Mouse (Mus musculus) limb, embryonic 12.5 days (tissue): Measurements from ENCODE around the gene AI464131. TPM values are rescaled to one million over a fixed set of nuclear protein-coding genes. Genes with fewer than 3 reads are reported as not detected.

Experiments
- ATAC-seq: fragments of 200-750 bp; cut with Nextera tagmentation; 2 replicates; pipeline ENCODE4 v1.8.0; 2017; ENCODE audit warnings: low read depth, moderate TSS enrichment; ENCODE audit not compliant: insufficient number of reproducible peaks, insufficient read depth, low FRiP score, low TSS enrichment
- H3K27ac ChIP-seq: fragments of 300-500 bp; sonication (generic); 2 replicates; pipeline ENCODE4 v1.5.1; 2016; ENCODE audit warnings: mild to moderate bottlenecking, moderate library complexity
- H3K27me3 ChIP-seq: fragments of 300-500 bp; sonication (generic); 2 replicates; pipeline ENCODE4 v1.6.1; 2016; ENCODE audit warnings: mild to moderate bottlenecking, moderate library complexity
- H3K36me3 ChIP-seq: fragments of 300-500 bp; sonication (generic); 2 replicates; pipeline ENCODE4 v1.6.1; 2016; ENCODE audit warnings: mild to moderate bottlenecking, moderate library complexity
- H3K4me1 ChIP-seq: fragments of 300-500 bp; sonication (generic); replicated peaks from 2 replicates; pipeline ENCODE4 v1.6.1; 2016
- H3K4me2 ChIP-seq: fragments of 300-500 bp; sonication (generic); 2 replicates; pipeline ENCODE4 v1.6.1; 2016; ENCODE audit warnings: mild to moderate bottlenecking, moderate library complexity
- H3K4me3 ChIP-seq: fragments of 300-500 bp; sonication (generic); replicated peaks from 2 replicates; pipeline ENCODE4 v1.5.1; 2016; ENCODE audit warnings: mild to moderate bottlenecking
- H3K9ac ChIP-seq: fragments of 300-500 bp; sonication (generic); replicated peaks from 2 replicates; pipeline ENCODE4 v1.6.1; 2016; ENCODE audit warnings: mild to moderate bottlenecking, moderate library complexity
- H3K9me3 ChIP-seq: fragments of 300-500 bp; sonication (generic); 2 replicates; pipeline ENCODE4 v1.6.1; 2016; ENCODE audit warnings: mild to moderate bottlenecking, moderate library complexity
- WGBS: fragments of 180-500 bp; shearing (Covaris S2); methylation state at CpG from one replicate; pipeline ENCODE4 v1.1.7; 2016; 5-methylcytosine and 5-hydroxymethylcytosine counted together
- polyA plus RNA-seq: library from polyadenylated mRNA; unstranded; fragments of >200 nt; fragmentation: Nextera tagmentation; extraction: Ambion mirVana; gene quantifications from 2 replicates; pipeline ENCODE4 v1.2.1, GENCODE M21; 2016

AI464131 gene
- polyA plus RNA-seq, 1 experiment from 2014 or later: 2.3 TPM

DNA sequence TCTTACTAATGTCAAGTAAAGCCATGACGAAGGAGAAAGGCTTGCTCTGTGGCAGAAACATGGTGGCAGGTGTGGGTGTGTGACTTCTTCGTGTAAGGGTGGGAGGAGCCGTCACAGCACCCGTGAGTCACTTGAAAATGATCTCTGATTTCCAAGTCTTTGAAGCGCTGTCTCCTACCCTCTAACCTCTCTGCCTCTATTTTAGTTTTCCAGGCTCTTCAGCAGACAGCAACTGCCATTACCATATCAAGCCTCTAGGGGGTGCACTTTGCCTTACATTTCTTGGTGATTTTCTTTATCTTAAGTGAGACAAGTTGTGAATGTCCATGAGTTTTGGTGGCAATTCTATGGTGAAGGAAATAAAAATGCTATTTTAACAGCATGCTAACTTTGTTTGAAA lies 19.9 kb upstream of the AI464131 start:
- Histone ChIP-seq H3K4me1 (0 out of 2 replicates have a peak, but pooled peaks cover 3% of the 10 kb centered on the region), H3K9ac (no peak overlapping the region), H3K36me3 (no peaks in the 10 kb centered on the region), H3K4me2 (no peak overlapping the region), H3K27me3 (peaks cover 75% of the 10 kb centered on the region), H3K9me3 (no peaks in the 10 kb centered on the region), H3K27ac (no peak overlapping the region), H3K4me3 (no peak overlapping the region)
- ATAC-seq: no peak
- 32% methylated on average over 5 of the region's 5 CpGs for WGBS

DNA sequence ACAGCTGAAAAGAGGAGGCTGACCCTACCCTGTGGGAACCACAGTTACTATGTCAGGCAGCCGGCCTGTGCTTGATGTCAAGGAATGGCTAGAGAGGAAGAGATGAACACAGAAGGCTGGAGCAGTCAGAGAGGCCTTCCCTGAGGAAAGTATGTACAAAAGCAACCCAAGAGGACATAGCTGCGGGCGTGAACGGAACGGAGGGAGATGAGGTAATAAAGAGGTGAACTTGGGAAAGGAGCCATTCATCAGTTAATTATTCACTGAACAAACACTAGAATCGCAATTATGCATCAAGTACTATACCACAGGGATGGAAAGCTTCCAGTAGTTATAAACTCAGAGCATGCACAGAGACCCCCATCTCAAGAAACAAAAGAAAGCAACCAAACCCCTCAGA lies 19.3 kb upstream of the AI464131 start:
- Histone ChIP-seq H3K4me3 (no peak overlapping the region), H3K36me3 (no peaks in the 10 kb centered on the region), H3K27me3 (peaks cover 73% of the 10 kb centered on the region), H3K27ac (no peak overlapping the region), H3K4me2 (no peak overlapping the region), H3K9me3 (no peaks in the 10 kb centered on the region), H3K4me1 (0 out of 2 replicates have a peak, but pooled peaks cover 3% of the 10 kb centered on the region), H3K9ac (no peak overlapping the region)
- 84% methylated on average over 6 of the region's 6 CpGs for WGBS
- no peak for ATAC-seq

DNA sequence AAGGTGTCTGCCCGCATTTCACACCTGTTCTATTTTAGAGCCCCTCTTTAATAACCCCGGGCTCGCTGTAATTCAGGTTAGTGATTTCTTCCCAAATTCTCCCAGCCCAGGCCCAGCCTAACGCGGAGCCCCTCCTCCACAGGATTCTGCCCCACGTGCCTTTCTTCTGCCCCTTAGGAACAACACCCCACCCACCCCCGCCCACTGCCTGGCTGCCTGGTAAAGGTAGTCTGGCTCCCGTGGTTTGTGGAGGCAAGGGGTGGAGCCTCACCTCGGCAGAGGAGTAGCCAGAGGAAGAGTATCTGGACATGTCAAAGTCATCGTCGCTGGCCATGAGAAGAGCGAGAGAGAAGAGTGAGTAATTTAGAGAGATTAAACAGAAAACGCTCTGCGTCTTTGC lies 17.8 kb upstream of the AI464131 start:
- H3K27me3 ChIP-seq: peaks cover 62% of the 10 kb centered on the region
- no peak for ATAC-seq
- 35% methylated on average over 14 of the region's 14 CpGs for WGBS

DNA sequence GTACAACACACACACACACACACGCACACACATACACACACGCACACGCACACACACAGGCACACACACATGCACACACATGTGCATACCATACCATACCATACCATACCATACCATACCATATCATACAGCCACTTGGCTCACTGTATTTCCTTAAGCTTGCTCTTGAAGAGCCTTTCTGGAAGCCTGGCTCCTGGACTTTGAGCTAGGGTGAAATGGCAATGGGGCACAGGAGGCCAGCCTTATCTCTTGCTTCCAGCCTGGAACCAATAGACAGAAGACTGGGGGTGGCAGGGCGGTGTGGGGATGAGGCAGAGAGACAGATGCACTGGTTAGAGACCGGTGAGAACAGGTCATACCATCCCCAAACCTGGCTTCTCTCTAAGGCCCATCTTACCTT lies 16.3 kb upstream of the AI464131 start:
- no peaks in the 10 kb centered on the region for H3K9me3 ChIP-seq
- H3K4me2 ChIP-seq: no peak overlapping the region
- no peak for ATAC-seq
- no peak overlapping the region for H3K9ac ChIP-seq
- H3K36me3 ChIP-seq: no peaks in the 10 kb centered on the region
- no peak overlapping the region for H3K27ac ChIP-seq
- H3K27me3 ChIP-seq: peaks cover 54% of the 10 kb centered on the region
- 96% methylated on average over 5 of the region's 5 CpGs for WGBS
- 0 out of 2 replicates have a peak, but pooled peaks cover 3% of the 10 kb centered on the region for H3K4me1 ChIP-seq
- H3K4me3 ChIP-seq: no peak overlapping the region

More for the DNA sequence above, 17.8 kb upstream of the AI464131 start:
- Histone ChIP-seq H3K4me1 (0 out of 2 replicates have a peak, but pooled peaks cover 3% of the 10 kb centered on the region), H3K4me2 (no peak overlapping the region), H3K9ac (no peak overlapping the region), H3K9me3 (no peaks in the 10 kb centered on the region), H3K4me3 (no peak overlapping the region), H3K27ac (no peak overlapping the region), H3K36me3 (no peaks in the 10 kb centered on the region)

DNA sequence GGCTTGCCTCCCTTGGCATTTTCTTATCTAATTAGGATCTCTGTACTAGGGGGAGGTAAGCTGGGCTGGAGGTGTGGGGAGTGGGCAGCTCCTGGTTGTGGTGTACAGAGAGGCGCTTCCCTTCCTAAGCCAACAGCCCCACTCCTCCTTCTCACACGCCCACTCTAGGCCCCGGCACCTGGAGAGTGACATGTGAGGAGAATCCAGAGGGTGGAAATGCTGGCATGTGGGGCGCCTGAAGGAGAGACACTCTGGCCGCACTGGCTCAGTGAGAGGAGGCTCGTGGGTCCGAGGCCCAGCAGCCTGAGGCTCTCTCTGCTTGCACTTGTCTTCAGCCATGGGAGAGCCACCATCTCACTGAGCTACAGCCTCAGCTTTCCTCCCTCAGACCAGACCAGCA lies 15.5 kb upstream of the AI464131 start:
- H3K9ac ChIP-seq: no peak overlapping the region
- peaks cover 46% of the 10 kb centered on the region for H3K27me3 ChIP-seq
- H3K36me3 ChIP-seq: no peaks in the 10 kb centered on the region
- no peak overlapping the region for H3K27ac ChIP-seq
- no peak overlapping the region for H3K4me3 ChIP-seq
- ATAC-seq: no peak
- no peak overlapping the region for H3K4me2 ChIP-seq
- H3K9me3 ChIP-seq: no peaks in the 10 kb centered on the region
- H3K4me1 ChIP-seq: peaks cover 8% of the 10 kb centered on the region; the same call in 1 of the 2 replicates
- 67% methylated on average over 7 of the region's 7 CpGs for WGBS

DNA sequence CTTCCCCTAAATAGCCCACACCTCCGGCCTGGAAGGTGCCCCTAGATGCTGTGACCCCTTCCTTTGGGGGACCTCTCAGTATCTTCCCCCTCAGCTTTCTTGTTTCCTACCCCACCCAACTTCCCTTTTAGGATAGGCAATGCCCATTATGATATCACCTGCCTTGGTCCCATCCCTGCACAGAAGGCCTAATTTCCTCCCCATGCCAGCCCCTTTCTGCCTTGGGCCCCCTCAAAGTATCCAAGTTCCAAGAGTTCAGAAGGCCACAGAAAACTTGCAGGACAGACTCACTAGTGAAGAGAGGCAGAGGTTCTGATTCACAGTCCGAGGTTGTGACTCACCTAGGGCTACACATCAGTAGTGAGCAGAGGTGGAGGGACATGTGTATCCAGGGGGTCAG lies 14.4 kb upstream of the AI464131 start, which contains the start of gene 1110017D15Rik:
1110017D15Rik (minus strand) TSS at position 101 of the 400 bp plus-strand sequence.
- Histone ChIP-seq H3K9me3 (no peaks in the 10 kb centered on the region), H3K4me2 (no peak within 1 kb of the TSS), H3K9ac (no peak within 1 kb of the TSS), H3K4me1 (peaks cover 16% of the 10 kb centered on the region), H3K4me3 (no peak within 1 kb of the TSS), H3K27me3 (peaks cover 48% of the 10 kb centered on the region), H3K36me3 (no peaks in the 10 kb centered on the region), H3K27ac (no peak within 1 kb of the TSS)
- ATAC-seq: no peak
- WGBS: 91% methylated on average over 2 of the region's 2 CpGs

DNA sequence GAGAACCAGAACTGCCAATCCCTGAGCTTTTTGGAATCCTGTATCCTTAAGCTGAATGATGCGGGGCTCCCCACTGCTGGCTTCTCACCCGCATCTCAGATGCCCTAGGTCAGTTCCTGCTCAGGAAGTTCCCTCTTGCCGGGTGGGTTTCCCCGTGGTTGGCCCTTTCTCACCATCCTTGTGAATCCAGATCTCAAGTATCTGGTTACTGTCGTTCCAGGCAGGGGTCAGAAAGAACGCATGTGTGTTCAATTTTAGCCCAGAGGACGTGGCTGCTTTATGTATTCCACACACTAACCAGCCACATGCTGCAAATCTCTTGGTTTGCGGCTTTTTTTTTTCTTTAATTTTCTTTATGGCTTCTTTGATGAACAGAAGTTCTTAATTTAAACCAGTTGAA lies 10.8 kb upstream of the AI464131 start:
- Histone ChIP-seq H3K36me3 (no peaks in the 10 kb centered on the region), H3K4me3 (no peak overlapping the region), H3K9ac (no peak overlapping the region), H3K4me1 (peaks cover 13% of the 10 kb centered on the region), H3K4me2 (peak overlapping the region; percentile 22; the same call in 1 of the 2 replicates), H3K27me3 (peaks cover 27% of the 10 kb centered on the region), H3K27ac (peak overlapping the region; percentile 46; the same call in 1 of the 2 replicates), H3K9me3 (no peaks in the 10 kb centered on the region)
- no peak for ATAC-seq
- 3% methylated on average over 8 of the region's 8 CpGs for WGBS

DNA sequence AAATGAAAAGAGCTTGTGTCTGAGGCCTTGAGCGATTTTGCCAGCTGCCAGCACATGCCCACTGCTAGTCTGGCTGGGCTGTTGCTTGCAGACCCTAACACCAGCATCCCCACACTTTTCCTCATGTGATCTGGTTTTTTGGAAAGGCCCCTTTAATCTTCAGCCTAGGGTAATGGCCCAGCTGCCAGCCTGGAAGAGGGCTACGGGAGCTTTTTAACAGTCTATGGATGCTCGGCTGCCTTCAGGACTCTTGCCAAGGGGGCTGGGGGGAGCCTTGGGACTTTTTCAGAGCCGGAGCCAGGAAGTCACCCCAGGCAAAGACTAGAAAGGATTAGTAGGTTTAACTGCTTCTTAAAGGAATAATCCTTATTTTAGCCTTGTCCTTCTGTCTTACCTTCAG lies 10.4 kb upstream of the AI464131 start:
- H3K9ac ChIP-seq: no peak overlapping the region
- no peaks in the 10 kb centered on the region for H3K36me3 ChIP-seq
- peaks cover 28% of the 10 kb centered on the region for H3K27me3 ChIP-seq
- peaks cover 13% of the 10 kb centered on the region for H3K4me1 ChIP-seq
- H3K4me2 ChIP-seq: peak overlapping the region; percentile 22; the same call in 1 of the 2 replicates
- ATAC-seq: no peak
- WGBS: 23% methylated on average over 4 of the region's 4 CpGs
- peak overlapping the region; percentile 46; the same call in 1 of the 2 replicates for H3K27ac ChIP-seq
- H3K9me3 ChIP-seq: no peaks in the 10 kb centered on the region
- H3K4me3 ChIP-seq: no peak overlapping the region

DNA sequence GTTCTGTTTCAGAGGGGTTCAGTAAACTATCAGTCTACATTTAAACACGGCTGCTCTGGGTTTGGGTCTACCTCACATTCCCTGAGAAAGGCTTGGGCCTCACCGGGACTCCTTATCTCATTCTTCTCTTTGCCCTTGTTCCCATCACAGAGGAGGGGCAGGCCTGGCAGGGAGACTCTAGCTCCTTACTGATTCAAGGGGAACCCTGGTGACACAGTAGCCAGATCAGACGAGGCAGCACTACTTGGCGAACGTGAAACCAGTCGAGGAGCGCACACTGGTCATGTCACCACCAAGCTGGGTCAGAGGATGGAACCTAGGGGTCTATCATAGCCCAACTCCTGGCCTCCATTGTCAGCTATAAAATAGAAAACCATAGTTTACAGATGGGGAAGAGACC lies 5.1 kb upstream of the AI464131 start:
- Histone ChIP-seq H3K4me2 (peak overlapping the region; percentile 81), H3K9ac (no peak overlapping the region), H3K27ac (no peak overlapping the region), H3K4me3 (no peak overlapping the region), H3K4me1 (peaks cover 17% of the 10 kb centered on the region), H3K9me3 (no peaks in the 10 kb centered on the region), H3K36me3 (no peaks in the 10 kb centered on the region), H3K27me3 (peaks cover 35% of the 10 kb centered on the region)
- WGBS: 46% methylated on average over 7 of the region's 7 CpGs
- no peak for ATAC-seq

DNA sequence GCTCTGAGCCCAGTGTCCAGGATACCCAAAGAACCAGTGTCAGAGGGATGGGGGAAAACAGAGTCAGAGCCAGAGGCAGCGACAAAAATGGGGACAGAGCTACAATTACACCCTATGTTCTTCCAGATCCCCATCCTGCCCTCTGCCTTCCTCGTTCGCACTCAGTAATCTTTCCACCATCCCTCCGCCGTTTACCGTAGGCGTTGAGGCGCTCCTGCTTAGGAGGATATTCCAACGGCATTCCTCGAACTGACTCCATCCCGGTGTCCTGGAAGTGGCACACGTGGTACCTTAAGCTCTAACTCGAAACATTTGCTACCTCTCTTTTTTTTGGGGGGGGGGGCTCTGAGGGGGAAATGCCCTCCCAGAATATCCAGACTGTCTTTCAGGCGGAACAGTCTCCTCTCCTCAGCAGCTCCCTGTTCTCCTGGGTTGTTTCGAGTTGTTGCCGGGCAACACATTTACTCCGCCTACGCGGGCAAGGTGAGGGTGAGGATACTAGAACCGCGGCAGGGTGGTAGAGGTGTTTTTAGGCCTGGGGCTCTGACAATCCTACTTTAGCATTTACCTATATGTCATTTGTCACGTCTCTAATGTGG lies 4.5 kb upstream of the AI464131 start:
- peak overlapping the region; percentile 50 for H3K4me3 ChIP-seq
- 2% methylated on average over 22 of the region's 22 CpGs for WGBS
- peak overlapping the region; percentile 57; the same call in 1 of the 2 replicates for H3K27ac ChIP-seq
- H3K4me1 ChIP-seq: peaks cover 14% of the 10 kb centered on the region
- peak overlapping the region; percentile 56 for H3K9ac ChIP-seq
- peak overlapping the region; percentile 81 for H3K4me2 ChIP-seq
- ATAC-seq: peak; percentile 0; the same call in 1 of the 2 replicates
- no peaks in the 10 kb centered on the region for H3K36me3 ChIP-seq
- no peaks in the 10 kb centered on the region for H3K9me3 ChIP-seq
- H3K27me3 ChIP-seq: peaks cover 37% of the 10 kb centered on the region

DNA sequence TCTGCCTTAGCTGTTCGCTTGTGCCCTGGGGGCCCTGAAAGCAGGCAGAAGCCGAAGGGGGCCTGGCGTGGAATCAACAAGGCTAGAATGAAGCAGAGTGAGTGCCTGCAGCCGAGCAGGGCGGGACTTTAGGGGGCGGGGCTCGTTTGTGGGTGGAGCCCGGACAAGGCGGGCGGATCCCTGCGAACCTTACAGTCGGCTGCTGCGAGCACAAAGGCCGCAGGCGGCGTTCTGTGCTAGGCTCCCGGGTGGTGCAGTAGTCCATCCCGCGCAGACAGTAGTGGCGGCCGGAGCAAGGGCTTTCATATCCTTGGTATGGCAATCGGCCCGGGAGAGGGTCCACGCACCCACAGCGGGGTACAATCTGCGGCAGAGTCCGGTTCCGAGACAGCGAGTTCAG lies 4.0 kb upstream of the AI464131 start:
- Histone ChIP-seq H3K9me3 (no peaks in the 10 kb centered on the region), H3K27ac (peak overlapping the region; percentile 57), H3K4me1 (peaks cover 20% of the 10 kb centered on the region), H3K4me3 (peak overlapping the region; percentile 50), H3K9ac (peak overlapping the region; percentile 56), H3K36me3 (no peaks in the 10 kb centered on the region), H3K27me3 (peaks cover 40% of the 10 kb centered on the region), H3K4me2 (peak overlapping the region; percentile 81)
- peak; percentile 73 for ATAC-seq
- WGBS: 1% methylated on average over 29 of the region's 29 CpGs

DNA sequence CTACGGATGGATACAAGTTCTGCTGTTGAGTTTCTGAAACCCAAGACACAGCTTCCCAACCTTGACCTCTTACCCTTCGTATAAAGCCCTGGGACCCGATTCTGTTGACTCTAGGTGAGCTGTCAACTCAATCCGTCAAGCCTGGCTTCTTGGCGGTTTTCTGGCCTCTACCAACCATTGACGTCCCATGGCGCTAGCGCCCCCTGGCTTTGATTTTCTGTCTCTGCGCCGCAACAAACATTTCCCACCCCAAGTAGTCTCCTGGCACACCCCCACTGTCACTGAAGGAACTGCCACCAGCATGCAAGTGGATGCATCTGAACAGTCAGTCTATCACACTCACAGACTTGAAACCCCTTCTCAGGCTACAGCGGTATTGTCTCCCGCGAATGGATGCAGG lies 3.3 kb upstream of the AI464131 start:
- Histone ChIP-seq H3K27me3 (peaks cover 48% of the 10 kb centered on the region), H3K36me3 (no peaks in the 10 kb centered on the region), H3K4me1 (peaks cover 24% of the 10 kb centered on the region), H3K4me2 (peak overlapping the region; percentile 81), H3K4me3 (no peak overlapping the region), H3K9me3 (no peaks in the 10 kb centered on the region), H3K27ac (no peak overlapping the region), H3K9ac (no peak overlapping the region)
- WGBS: 9% methylated on average over 13 of the region's 13 CpGs
- no peak for ATAC-seq
